Mouse (Mus musculus) forebrain, embryonic 16.5 days (tissue): Measurements from ENCODE around the gene Alox12. TPM values are rescaled to one million over a fixed set of nuclear protein-coding genes. Genes with fewer than 3 reads are reported as not detected.
A peak's percentile ranks its signal among the peaks of the same experiment; 100 is the strongest.

Experiments used
- ATAC-seq: fragments of 200-750 bp; cut with Nextera tagmentation; 2 replicates; pipeline ENCODE4 v1.8.0; 2017; ENCODE audit warnings: mild to moderate bottlenecking, moderate library complexity
- H3K27ac ChIP-seq: fragments of 300-500 bp; sonication (generic); 2 replicates; pipeline ENCODE4 v1.5.1; 2014; ENCODE audit warnings: low read length, control low read depth
- H3K27me3 ChIP-seq: fragments of 300-500 bp; sonication (generic); replicated peaks from 2 replicates; pipeline ENCODE4 v1.6.1; 2014; ENCODE audit warnings: low read length; ENCODE audit not compliant: control insufficient read depth, insufficient read depth
- H3K36me3 ChIP-seq: fragments of 300-500 bp; sonication (generic); 2 replicates; pipeline ENCODE4 v1.6.1; 2014; ENCODE audit not compliant: control insufficient read depth, insufficient read depth
- H3K4me1 ChIP-seq: fragments of 300-500 bp; sonication (generic); replicated peaks from 2 replicates; pipeline ENCODE4 v1.6.1; 2014; ENCODE audit warnings: low read length; ENCODE audit not compliant: control insufficient read depth, insufficient read depth
- H3K4me2 ChIP-seq: fragments of 300-500 bp; sonication (generic); 2 replicates; pipeline ENCODE4 v1.6.1; 2014; ENCODE audit warnings: mild to moderate bottlenecking, low read length, control low read depth
- H3K4me3 ChIP-seq: fragments of 300-500 bp; sonication (generic); replicated peaks from 2 replicates; pipeline ENCODE4 v1.5.1; 2014; ENCODE audit warnings: mild to moderate bottlenecking, low read length, control low read depth
- H3K9ac ChIP-seq: fragments of 300-500 bp; sonication (generic); replicated peaks from 2 replicates; pipeline ENCODE4 v1.6.1; 2014; ENCODE audit warnings: low read depth, low read length, control low read depth
- H3K9me3 ChIP-seq: fragments of 300-500 bp; sonication (generic); 2 replicates; pipeline ENCODE4 v1.6.1; 2016; ENCODE audit warnings: low read length; ENCODE audit not compliant: control insufficient read depth
- WGBS: fragments of 180-500 bp; shearing (Covaris S2); extraction: QIAGEN DNeasy Blood & Tissue Kit; methylation state at CpG from one replicate; pipeline ENCODE4 v1.1.7; 2014; 5-methylcytosine and 5-hydroxymethylcytosine counted together
- microRNA counts: library from miRNA; unstranded; fragments of <30 nt; microRNA quantifications from one replicate; lab custom pipeline; 2016
- microRNA-seq: library from miRNA; unstranded; fragments of <30 nt; microRNA quantifications from one replicate; pipeline ENCODE4, GENCODE M21; 2017
- polyA plus RNA-seq: library from polyadenylated mRNA; unstranded; fragments of >200 nt; fragmentation: Nextera tagmentation; extraction: Ambion mirVana; gene quantifications from 2 replicates; pipeline ENCODE4 v1.2.1, GENCODE M21; 2015

The Alox12 gene
- polyA plus RNA-seq, 1 experiment from 2014 or later, result 0.42 TPM

- Histone ChIP-seq H3K27me3 (no peaks in the 10 kb centered on the region), H3K4me2 (no peak overlapping the region), H3K27ac (no peak overlapping the region), H3K36me3 (no peaks in the 10 kb centered on the region), H3K9me3 (no peaks in the 10 kb centered on the region), H3K4me1 (no peaks in the 10 kb centered on the region), H3K9ac (no peak overlapping the region), H3K4me3 (no peak overlapping the region)
- ATAC-seq, result no peak
- 64% methylated on average over 11 of the region's 11 CpGs for WGBS
Measured at GRCm38 (mm10) chr11:70193354-70194285, 61.5 kb downstream of the Alox12 start.

- H3K27me3 ChIP-seq, result no peaks in the 10 kb centered on the region
- no peak overlapping the region for H3K27ac ChIP-seq
- no peaks in the 10 kb centered on the region for H3K36me3 ChIP-seq
- H3K4me2 ChIP-seq, result no peak overlapping the region
- no peaks in the 10 kb centered on the region for H3K9me3 ChIP-seq
- ATAC-seq, result no peak
- no peaks in the 10 kb centered on the region for H3K4me1 ChIP-seq
- no peak overlapping the region for H3K9ac ChIP-seq
- WGBS, result 75% methylated on average over 4 of the region's 4 CpGs
- H3K4me3 ChIP-seq, result no peak overlapping the region
Measured at GRCm38 (mm10) chr11:70192157-70192556, 63.0 kb downstream of the Alox12 start.

MicroRNAs encoded within 50 kb of the gene (microRNA counts, 519-probe panel; counts per million panel counts)
- microRNA mmu-miR-195 (lab: Ali Mortazavi, UCI) (not detected), microRNA mmu-miR-497 (lab: Ali Mortazavi, UCI) (2,185 counts per million, percentile 43 among the panel's probes with 10 or more counts)

Small RNAs within 50 kb of the gene (microRNA-seq; reads per million reads assigned to microRNA genes)
- 695 reads per million, percentile 75 among the genes with 10 or more reads in this experiment for gene Mir195a
- not detected for gene Mir497
- not detected for gene Mir497b

Other genes starting within 250 kb of the Alox12 start
- gene Acadvl, start 239.9 kb downstream of the Alox12 start, polyA plus RNA-seq, result 60.2 and 60.6 TPM in 2 replicates
- gene Dlg4, start 238.4 kb downstream of the Alox12 start, polyA plus RNA-seq, result 25.6 and 32.7 TPM in 2 replicates
- gene Asgr1, start 201.3 kb downstream of the Alox12 start, polyA plus RNA-seq, result 1.5 and 2.0 TPM in 2 replicates
- not detected in 2 replicates for gene Asgr2, start 162.7 kb downstream of the Alox12 start, polyA plus RNA-seq
- gene Mgl2, start 125.0 kb downstream of the Alox12 start, polyA plus RNA-seq, result 0.76 and 1.3 TPM in 2 replicates
- gene Clec10a, start 99.2 kb downstream of the Alox12 start, polyA plus RNA-seq, result 0.68 and 0.80 TPM in 2 replicates
- 3.1 and 4.8 TPM in 2 replicates for gene Slc16a11, start 42.6 kb downstream of the Alox12 start, polyA plus RNA-seq
- gene Slc16a13, start 34.3 kb downstream of the Alox12 start, polyA plus RNA-seq, result 13.2 and 14.8 TPM in 2 replicates
- gene Bcl6b, start 25.6 kb downstream of the Alox12 start, polyA plus RNA-seq, result 6.9 and 8.1 TPM in 2 replicates
- 174 and 180 TPM in 2 replicates for gene 0610010K14Rik, start 17.4 kb downstream of the Alox12 start, polyA plus RNA-seq
- 13.2 and 14.6 TPM in 2 replicates for gene Gm21988, start 15.5 kb downstream of the Alox12 start, polyA plus RNA-seq
- 287 and 291 TPM in 2 replicates for gene Rnasek, start 15.5 kb downstream of the Alox12 start, polyA plus RNA-seq
- not detected in 2 replicates for gene Alox12e, start 67.3 kb upstream of the Alox12 start, polyA plus RNA-seq
- not detected in 2 replicates for gene Alox15, start 96.7 kb upstream of the Alox12 start, polyA plus RNA-seq
- 35.6 and 38.5 TPM in 2 replicates for gene Pelp1, start 154.7 kb upstream of the Alox12 start, polyA plus RNA-seq
- 36.0 and 51.2 TPM in 2 replicates for gene Arrb2, start 177.3 kb upstream of the Alox12 start, polyA plus RNA-seq
- 39.8 and 46.0 TPM in 2 replicates for gene Med11, start 196.6 kb upstream of the Alox12 start, polyA plus RNA-seq
- 0.46 and 0.90 TPM in 2 replicates for gene Zmynd15, start 204.1 kb upstream of the Alox12 start, polyA plus RNA-seq
- 1.7 and 2.0 TPM in 2 replicates for gene Cxcl16, start 204.6 kb upstream of the Alox12 start, polyA plus RNA-seq
- gene Tm4sf5, start 249.9 kb upstream of the Alox12 start, polyA plus RNA-seq, result 0.66 and 3.4 TPM in 2 replicates